Mouse (Mus musculus) left cerebral cortex, adult 9 months (tissue): ENCODE measurements at regions not wholly inside any gene's neighbourhood (a gene's known extent, or its start where the extent isn't known, plus 50 kb on each side); places are given as distances from the start of the nearest gene placed in this dataset.

ENCODE experiments used
- DNase-seq, 2 experiments: peaks; one replicate each; pipeline ENCODE4 v3.0.0; 2022; ENCODE audit warnings: low spot score in 2 of 2

DNA sequence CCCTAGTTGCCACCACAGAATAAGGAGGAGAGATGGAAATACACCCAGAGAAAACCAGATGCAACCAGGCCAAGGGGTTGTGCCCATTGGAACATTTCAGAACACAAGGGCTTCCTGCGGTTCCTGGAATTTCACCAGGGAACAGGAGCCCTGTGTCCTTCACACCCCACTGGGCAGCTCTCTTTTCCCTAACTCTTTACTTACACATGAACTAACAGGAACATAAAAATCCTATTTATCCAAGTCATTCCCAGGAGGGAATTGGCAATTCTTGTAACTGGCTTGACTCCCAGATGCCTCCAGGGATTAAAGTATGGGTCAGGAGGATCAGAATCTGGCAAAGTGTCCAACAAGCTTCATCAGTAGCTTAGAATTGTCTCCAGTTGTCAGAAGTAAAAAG lies 62.2 kb upstream of the Glycam1 start:
- DNase-seq = peak; percentile 28 to 35
